Mouse (Mus musculus) neural tube, embryonic 14.5 days (tissue): ENCODE data around the gene Asb6. TPM values are rescaled to one million over a fixed set of nuclear protein-coding genes. Genes with fewer than 3 reads are reported as not detected.

Experiments used
- ATAC-seq: fragments of 200-750 bp; cut with Nextera tagmentation; 2 replicates; pipeline ENCODE4 v1.8.0; 2017; ENCODE audit warnings: low read depth, mild to moderate bottlenecking, moderate TSS enrichment, moderate library complexity
- H3K27ac ChIP-seq: fragments of 300-500 bp; sonication (generic); 2 replicates; pipeline ENCODE4 v1.5.1; 2014; ENCODE audit warnings: low read depth, mild to moderate bottlenecking, control low read depth, low read length, moderate library complexity, mixed read lengths
- H3K27me3 ChIP-seq: fragments of 300-500 bp; sonication (generic); 2 replicates; pipeline ENCODE4 v1.6.1; 2014; ENCODE audit warnings: low read length; ENCODE audit not compliant: control insufficient read depth, insufficient read depth
- H3K36me3 ChIP-seq: fragments of 300-500 bp; sonication (generic); 2 replicates; pipeline ENCODE4 v1.6.1; 2014; ENCODE audit warnings: low read length, mixed read lengths; ENCODE audit not compliant: control insufficient read depth, insufficient read depth
- H3K4me1 ChIP-seq: fragments of 300-500 bp; sonication (generic); 2 replicates; pipeline ENCODE4 v1.6.1; 2014; ENCODE audit warnings: low read length; ENCODE audit not compliant: control insufficient read depth, insufficient read depth
- H3K4me2 ChIP-seq: fragments of 300-500 bp; sonication (generic); 2 replicates; pipeline ENCODE4 v1.6.1; 2014; ENCODE audit warnings: mild to moderate bottlenecking, low read depth, low read length, control low read depth
- H3K4me3 ChIP-seq: fragments of 300-500 bp; sonication (generic); 2 replicates; pipeline ENCODE4 v1.5.1; 2014; ENCODE audit warnings: low read depth, low read length, control low read depth, mixed read lengths
- H3K9ac ChIP-seq: fragments of 300-500 bp; sonication (generic); replicated peaks from 2 replicates; pipeline ENCODE4 v1.6.1; 2014; ENCODE audit warnings: low read depth, mild to moderate bottlenecking, control low read depth, low read length, mixed read lengths
- H3K9me3 ChIP-seq: fragments of 300-500 bp; sonication (generic); 2 replicates; pipeline ENCODE4 v1.6.1; 2016; ENCODE audit warnings: low read length; ENCODE audit not compliant: control insufficient read depth
- WGBS: fragments of 180-500 bp; shearing (Covaris S2); extraction: QIAGEN DNeasy Blood & Tissue Kit; methylation state at CpG from one replicate; pipeline ENCODE4 v1.1.7; 2014; 5-methylcytosine and 5-hydroxymethylcytosine counted together
- polyA plus RNA-seq: library from polyadenylated mRNA; unstranded; fragments of >200 nt; fragmentation: Nextera tagmentation; extraction: Ambion mirVana; gene quantifications from 2 replicates; pipeline ENCODE4 v1.2.1, GENCODE M21; 2014

Gene Asb6
- 35.9 and 36.9 TPM in 2 replicates for polyA plus RNA-seq

- no peak for ATAC-seq
- Histone ChIP-seq H3K27ac (no peak within 1 kb of the TSS), H3K4me3 (no peak within 1 kb of the TSS), H3K4me1 (peaks cover 11% of the 10 kb centered on the region), H3K9me3 (no peaks in the 10 kb centered on the region), H3K36me3 (peaks cover 6% of the 10 kb centered on the region; the same call in 1 of the 2 replicates), H3K27me3 (peaks cover 2% of the 10 kb centered on the region; the same call in 1 of the 2 replicates), H3K9ac (no peak within 1 kb of the TSS), H3K4me2 (no peak within 1 kb of the TSS)
- WGBS = 35% methylated on average over 4 of the region's 4 CpGs
Measured at GRCm38 (mm10) chr2:30830283-30830795, at the start of gene Asb6. Gene Asb6, minus strand, starts transcription at chr2:30830333.

DNA sequence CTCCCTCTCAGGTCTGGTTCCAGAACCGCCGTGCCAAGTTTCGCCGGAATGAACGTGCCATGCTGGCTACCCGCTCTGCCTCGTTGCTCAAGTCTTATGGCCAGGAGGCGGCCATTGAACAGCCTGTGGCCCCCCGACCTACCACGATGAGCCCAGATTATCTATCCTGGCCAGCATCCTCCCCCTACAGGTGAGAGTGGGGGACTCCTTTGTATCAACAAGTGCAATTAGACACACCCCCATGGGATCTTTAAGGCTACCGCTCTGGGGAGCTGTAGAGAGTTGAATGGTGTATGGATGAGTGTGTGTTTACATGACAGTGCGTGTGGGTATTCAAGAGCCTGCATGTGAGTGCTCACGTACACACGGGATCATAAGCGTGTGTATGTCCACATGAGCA lies 49.3 kb upstream of the Asb6 start:
- Histone ChIP-seq H3K4me3 (no peak overlapping the region), H3K36me3 (no peaks in the 10 kb centered on the region), H3K9ac (no peak overlapping the region), H3K27ac (no peak overlapping the region), H3K4me1 (no peaks in the 10 kb centered on the region), H3K9me3 (no peaks in the 10 kb centered on the region), H3K27me3 (no peaks in the 10 kb centered on the region), H3K4me2 (no peak overlapping the region)
- ATAC-seq = no peak
- 89% methylated on average over 15 of the region's 15 CpGs for WGBS

- H3K9me3 ChIP-seq = no peaks in the 10 kb centered on the region
- H3K4me3 ChIP-seq = no peak overlapping the region
- H3K36me3 ChIP-seq = no peaks in the 10 kb centered on the region
- H3K4me1 ChIP-seq = no peaks in the 10 kb centered on the region
- no peak overlapping the region for H3K27ac ChIP-seq
- no peak overlapping the region for H3K4me2 ChIP-seq
- H3K9ac ChIP-seq = no peak overlapping the region
- no peaks in the 10 kb centered on the region for H3K27me3 ChIP-seq
- ATAC-seq = no peak
- 64% methylated on average over 11 of the region's 11 CpGs for WGBS
Measured at GRCm38 (mm10) chr2:30875621-30876432, 45.7 kb upstream of the Asb6 start.

GRCm38 (mm10) chr2:30875096-30875495 lies 45.0 kb upstream of the Asb6 start:
- Histone ChIP-seq H3K4me3 (no peak overlapping the region), H3K4me2 (no peak overlapping the region), H3K27me3 (no peaks in the 10 kb centered on the region), H3K27ac (no peak overlapping the region), H3K36me3 (no peaks in the 10 kb centered on the region), H3K9ac (no peak overlapping the region), H3K4me1 (no peaks in the 10 kb centered on the region), H3K9me3 (no peaks in the 10 kb centered on the region)
- ATAC-seq = no peak
- WGBS = 84% methylated on average over 7 of the region's 7 CpGs

DNA sequence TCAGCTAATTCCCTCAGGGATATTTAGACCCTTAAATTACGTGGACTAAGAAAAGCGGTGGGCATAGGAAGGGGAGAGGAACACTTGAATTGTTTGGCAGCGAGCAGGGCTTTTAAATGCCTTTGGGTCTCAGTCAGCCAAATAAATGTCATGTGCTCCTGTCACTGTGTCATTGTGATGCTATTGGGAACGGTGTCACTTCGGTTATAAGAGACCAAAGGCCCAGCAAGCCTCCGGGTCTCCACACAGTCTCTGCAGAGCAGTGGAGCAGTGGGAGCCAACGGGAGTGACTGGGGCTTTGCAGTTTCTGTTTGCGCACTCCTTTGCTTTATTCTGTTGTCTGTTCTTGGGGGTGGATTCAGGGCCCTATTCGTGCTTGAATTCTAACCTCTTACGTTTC lies 44.3 kb upstream of the Asb6 start:
- Histone ChIP-seq H3K36me3 (no peaks in the 10 kb centered on the region), H3K4me2 (no peak overlapping the region), H3K4me3 (no peak overlapping the region), H3K9ac (no peak overlapping the region), H3K9me3 (no peaks in the 10 kb centered on the region), H3K4me1 (no peaks in the 10 kb centered on the region), H3K27ac (no peak overlapping the region), H3K27me3 (no peaks in the 10 kb centered on the region)
- 39% methylated on average over 10 of the region's 10 CpGs for WGBS
- no peak for ATAC-seq

- H3K27ac ChIP-seq = no peak overlapping the region
- H3K27me3 ChIP-seq = no peaks in the 10 kb centered on the region
- no peak overlapping the region for H3K4me3 ChIP-seq
- no peak overlapping the region for H3K4me2 ChIP-seq
- H3K4me1 ChIP-seq = no peaks in the 10 kb centered on the region
- H3K9me3 ChIP-seq = no peaks in the 10 kb centered on the region
- H3K9ac ChIP-seq = no peak overlapping the region
- no peak for ATAC-seq
- 79% methylated on average over 6 of the region's 6 CpGs for WGBS
- H3K36me3 ChIP-seq = no peaks in the 10 kb centered on the region
Measured at GRCm38 (mm10) chr2:30872669-30873068, 42.5 kb upstream of the Asb6 start.

- Histone ChIP-seq H3K27ac (no peak overlapping the region), H3K4me2 (no peak overlapping the region), H3K9me3 (no peaks in the 10 kb centered on the region), H3K27me3 (no peaks in the 10 kb centered on the region), H3K9ac (no peak overlapping the region), H3K4me1 (no peaks in the 10 kb centered on the region), H3K4me3 (no peak overlapping the region), H3K36me3 (no peaks in the 10 kb centered on the region)
- ATAC-seq = no peak
- 79% methylated on average over 8 of the region's 8 CpGs for WGBS
Measured at GRCm38 (mm10) chr2:30870863-30871262, 40.7 kb upstream of the Asb6 start.

GRCm38 (mm10) chr2:30865426-30865825 lies 35.3 kb upstream of the Asb6 start:
- ATAC-seq = no peak
- no peak overlapping the region for H3K4me3 ChIP-seq
- no peak overlapping the region for H3K9ac ChIP-seq
- no peaks in the 10 kb centered on the region for H3K9me3 ChIP-seq
- H3K4me2 ChIP-seq = no peak overlapping the region
- H3K4me1 ChIP-seq = no peaks in the 10 kb centered on the region
- no peaks in the 10 kb centered on the region for H3K36me3 ChIP-seq
- no peak overlapping the region for H3K27ac ChIP-seq
- 52% methylated on average over 3 of the region's 3 CpGs for WGBS
- peaks cover 9% of the 10 kb centered on the region for H3K27me3 ChIP-seq

GRCm38 (mm10) chr2:30864968-30865381 lies 34.8 kb upstream of the Asb6 start:
- Histone ChIP-seq H3K9ac (0 out of 2 replicates have a peak overlapping the region, but pooled peaks have one; percentile 8), H3K27ac (no peak overlapping the region), H3K4me1 (no peaks in the 10 kb centered on the region), H3K9me3 (no peaks in the 10 kb centered on the region), H3K27me3 (peaks cover 9% of the 10 kb centered on the region), H3K4me3 (peak overlapping the region; percentile 18; the same call in 1 of the 2 replicates), H3K4me2 (peak overlapping the region; percentile 42), H3K36me3 (no peaks in the 10 kb centered on the region)
- WGBS = 3% methylated on average over 25 of the region's 35 CpGs
- ATAC-seq = no peak
